Mouse (Mus musculus) left cerebral cortex, adult 11 months (tissue): ENCODE measurements around the gene Vmn2r78.
"Not testable (repeated sequence)": the region's sequence is repeated elsewhere in the genome, so short reads cannot be mapped to it uniquely, and the experiment has no call there.

Experiments
- DNase-seq: peaks from one replicate; pipeline ENCODE4 v3.0.0; 2022; ENCODE audit warnings: low spot score

Gene Vmn2r78

GRCm38 (mm10) chr7:86914794-86915193, at the start of gene Vmn2r78:
TSS of gene Vmn2r78 (plus strand) at chr7:86915094.
- not testable (repeated sequence) for DNase-seq

DNA sequence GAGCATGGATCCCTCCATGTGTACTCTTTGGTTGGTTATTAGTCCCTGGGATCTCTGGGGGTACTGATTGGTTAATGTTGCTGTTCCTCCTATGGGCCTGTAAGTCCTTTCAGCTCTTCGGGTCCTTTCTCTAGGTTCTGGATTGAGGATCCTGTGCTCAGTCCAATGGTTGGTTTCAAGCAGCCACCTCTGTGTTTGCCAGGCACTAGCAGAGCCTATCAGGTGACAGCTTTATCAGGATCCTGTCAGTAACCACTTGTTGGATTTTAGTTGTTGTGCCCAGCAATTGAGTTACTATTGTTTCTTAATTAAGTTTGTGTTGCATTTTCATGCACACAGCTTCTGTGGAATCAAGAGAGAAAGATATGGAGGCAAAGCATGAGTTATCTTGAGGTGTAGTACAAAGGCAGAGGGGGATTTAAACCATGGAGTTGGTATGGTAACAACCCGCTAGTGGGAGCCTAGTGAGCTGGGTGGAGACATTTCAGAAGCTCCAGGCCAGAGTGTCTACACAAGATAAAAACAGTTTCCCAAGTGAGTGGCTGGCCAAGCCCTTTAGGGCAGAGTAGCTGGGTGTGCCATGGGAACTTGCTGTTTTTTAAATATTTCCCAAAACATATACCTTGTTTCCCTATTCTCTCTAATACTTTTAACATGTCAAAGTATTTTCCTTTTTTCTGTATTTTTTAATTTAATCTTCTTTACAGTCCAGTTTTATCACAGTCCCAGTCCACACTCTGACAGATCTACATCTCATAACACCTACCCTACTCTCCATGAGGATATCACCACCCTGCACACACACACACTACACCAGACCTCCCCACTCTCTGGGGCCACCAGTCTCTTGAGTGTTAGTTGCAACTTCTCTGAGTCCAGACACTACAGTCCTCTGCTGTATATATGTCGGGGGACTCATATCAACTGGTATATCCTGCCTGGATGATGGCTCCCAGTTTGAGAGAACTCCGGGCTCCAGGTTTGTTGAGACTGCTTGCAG, 25.1 kb upstream of the Vmn2r78 start:
- no peak for DNase-seq

- DNase-seq = no peak
These were observed 22.4 kb downstream of the Vmn2r78 start for GRCm38 (mm10) chr7:86937288-86937687.

DNA sequence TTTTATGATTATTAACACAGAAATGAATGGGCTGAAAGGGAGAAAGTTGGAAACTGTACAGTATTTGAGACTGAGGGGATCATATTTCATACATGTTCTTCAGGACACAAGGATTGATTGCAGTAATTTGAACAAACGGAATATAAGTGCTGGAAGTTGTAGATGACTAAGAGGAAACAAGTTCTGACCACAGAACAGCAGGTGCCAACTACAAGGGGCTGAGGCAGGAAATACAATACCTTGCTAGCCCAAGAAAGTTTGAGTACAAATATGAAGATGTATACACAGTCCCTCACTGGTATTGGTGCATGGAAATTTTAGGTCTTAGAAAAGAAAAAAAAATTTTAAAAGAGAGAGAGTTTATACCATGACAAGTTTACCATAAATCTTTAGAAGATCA, 79.8 kb downstream of the Vmn2r78 start:
- DNase-seq = no peak

DNA sequence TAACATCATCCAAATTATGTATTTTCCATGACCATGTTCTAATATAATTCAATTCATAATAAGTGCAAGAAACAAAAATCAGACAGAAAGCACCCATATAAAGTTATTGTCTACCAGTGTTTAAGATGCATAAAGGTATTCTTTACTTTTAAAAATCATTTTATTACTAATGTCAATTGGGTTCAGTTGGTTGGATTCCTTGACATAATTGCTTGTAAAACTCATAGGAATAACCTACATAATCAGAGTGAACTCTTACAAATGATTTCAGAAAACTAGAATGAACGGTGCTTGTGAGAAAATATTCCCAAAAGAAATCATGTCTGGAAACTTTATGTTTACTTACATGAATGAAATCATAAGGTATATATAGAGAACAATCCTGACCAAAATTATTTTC, 80.9 kb downstream of the Vmn2r78 start, which contains the start of gene Vmn2r79:
TSS of gene Vmn2r79 (plus strand) at position 301 of the 400 bp plus-strand sequence.
- DNase-seq = not testable (repeated sequence)
